Mouse (Mus musculus): ENCODE data around the gene Phactr3. TPM values are rescaled to one million over a fixed set of nuclear protein-coding genes. Genes with fewer than 3 reads are reported as not detected.

Gene Phactr3
- total RNA-seq, 2 experiments from 2014 or later: not detected

DNA sequence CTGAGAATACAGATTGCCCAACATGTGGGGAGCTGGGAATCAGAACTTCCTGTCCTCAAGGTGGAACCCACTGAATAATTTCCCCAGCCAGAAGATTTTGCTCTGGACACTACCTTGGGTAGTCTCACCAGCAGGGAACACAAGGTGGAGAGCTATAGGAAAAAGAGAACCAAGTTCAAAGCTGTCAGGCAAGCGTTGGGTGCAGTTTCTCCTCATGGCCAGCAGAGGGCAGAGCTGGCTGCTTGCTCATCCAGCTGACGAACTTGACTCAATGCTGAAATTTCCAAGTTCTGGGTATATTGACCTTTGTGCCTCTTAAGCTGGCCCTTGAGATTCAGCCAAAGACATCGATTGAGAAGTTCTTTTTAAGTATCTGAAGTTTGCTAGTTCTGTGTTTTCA, 18.7 kb downstream of the Phactr3 start:
- no peak for DNase-seq

GRCm38 (mm10) chr2:178141489-178141922, 22.7 kb downstream of the Phactr3 start:
- no peak for DNase-seq

DNA sequence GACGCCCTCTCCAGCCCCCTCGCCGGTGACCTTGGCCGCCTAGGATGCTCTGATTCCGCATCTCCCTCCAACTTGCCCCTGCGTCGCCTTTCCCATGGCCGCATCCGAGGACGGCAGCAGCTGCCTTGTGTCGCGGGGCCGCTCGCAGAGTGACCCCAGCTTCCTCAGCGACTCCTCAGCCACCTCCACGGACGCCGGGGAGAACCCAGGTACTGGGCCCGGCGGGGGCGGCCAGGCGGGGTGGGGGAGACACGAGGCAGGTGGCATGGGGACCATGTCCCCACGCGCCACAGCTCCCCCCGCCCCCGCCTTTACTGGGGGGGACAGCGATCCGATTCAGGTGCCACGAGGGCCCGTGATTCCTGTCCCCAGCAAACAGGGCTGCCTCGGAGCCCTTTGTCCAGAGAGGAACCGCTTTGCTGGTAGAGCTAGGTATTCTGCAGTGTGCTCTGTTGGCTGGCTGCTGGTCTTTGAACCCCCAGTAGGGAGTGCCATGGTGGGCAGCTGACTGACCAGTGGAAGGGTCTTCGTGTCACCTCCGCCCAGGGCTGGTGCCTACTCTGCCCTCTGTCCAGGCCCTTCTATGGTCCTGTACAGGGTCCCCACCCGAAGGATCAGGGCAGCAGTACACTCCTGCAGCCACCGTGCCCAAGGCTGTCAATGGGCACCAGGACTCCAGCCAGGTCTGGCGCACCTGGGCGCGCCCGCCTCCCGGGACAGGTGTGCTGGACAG, 23.7 kb downstream of the Phactr3 start:
- DNase-seq: no peak

DNA sequence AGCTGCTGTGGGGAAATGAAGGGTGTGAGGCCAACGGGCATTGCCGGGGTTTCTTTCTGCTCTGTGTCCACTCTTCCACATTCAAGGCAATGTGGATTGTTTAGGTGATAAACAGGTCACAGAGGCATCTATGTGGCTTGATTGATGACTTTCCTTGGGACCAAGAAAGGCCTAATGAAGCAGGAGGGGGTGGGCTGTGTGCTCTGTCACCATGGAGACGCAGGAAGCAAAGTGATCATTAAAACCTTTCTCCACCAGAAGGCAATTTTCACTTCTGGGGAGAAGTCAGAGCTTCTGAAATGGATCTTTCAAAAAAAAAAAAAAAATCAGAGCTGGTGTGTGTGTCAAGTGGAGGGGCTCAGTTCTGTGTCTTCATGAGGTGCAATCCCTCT, 24.2 kb downstream of the Phactr3 start:
- no peak for DNase-seq

DNA sequence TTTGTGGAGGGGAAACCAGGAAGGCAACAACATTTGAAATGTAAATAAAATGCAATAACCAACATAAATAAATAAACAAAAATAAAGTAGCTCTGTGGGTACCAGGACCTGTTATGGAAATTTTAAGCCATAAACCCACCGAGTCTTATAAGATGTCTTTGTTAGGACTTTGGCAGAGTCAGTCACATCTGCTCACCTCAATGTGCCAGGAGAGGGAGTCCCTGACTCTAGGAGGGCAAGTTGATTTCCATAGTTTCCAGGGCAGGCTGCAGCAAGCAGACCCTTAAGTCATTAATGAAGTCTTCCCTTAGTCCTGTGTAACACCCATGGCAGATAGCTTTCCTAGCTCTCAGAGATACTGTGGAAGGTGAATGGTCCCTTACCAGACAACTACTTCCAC, 25.1 kb downstream of the Phactr3 start:
- DNase-seq: no peak

DNA sequence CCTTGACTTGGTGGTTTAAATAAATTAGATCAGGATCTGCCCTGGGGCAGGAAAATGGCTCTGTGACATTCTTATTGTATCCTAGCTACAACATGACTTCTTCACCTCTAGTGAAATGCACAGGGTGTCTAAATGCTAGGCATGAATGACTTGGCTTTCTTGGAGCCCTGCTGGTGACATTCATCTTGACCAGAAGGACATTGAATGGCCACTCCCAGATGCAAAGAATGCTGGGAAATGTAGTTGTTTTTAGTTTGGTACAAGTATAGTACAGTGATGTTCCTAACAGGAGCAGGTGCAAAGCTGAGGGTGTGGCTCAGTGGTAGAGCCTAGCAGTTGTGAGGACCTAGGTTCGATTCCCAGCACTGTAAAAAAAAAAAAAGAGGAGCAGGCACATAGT, 30.5 kb downstream of the Phactr3 start:
- DNase-seq: no peak

DNA sequence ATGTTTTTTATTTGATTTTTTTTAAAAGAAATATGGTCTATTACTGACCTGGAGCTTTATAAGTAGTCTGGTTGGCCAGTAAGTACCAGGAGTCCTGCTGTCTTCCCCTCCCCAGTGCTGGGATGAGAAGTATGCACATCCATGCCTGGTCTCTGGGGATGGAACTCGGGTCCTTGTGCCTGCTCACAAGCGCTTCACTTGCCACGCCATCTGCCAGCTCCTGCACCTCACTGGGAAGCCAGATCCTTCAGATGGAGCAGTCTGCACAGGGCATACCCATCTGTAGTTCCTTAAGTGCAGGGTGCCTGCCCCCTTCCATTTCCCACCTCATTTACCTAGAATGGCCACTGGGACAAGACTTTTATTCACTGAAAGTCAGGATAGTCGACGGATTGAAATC, 31.9 kb downstream of the Phactr3 start:
- no peak for DNase-seq

DNA sequence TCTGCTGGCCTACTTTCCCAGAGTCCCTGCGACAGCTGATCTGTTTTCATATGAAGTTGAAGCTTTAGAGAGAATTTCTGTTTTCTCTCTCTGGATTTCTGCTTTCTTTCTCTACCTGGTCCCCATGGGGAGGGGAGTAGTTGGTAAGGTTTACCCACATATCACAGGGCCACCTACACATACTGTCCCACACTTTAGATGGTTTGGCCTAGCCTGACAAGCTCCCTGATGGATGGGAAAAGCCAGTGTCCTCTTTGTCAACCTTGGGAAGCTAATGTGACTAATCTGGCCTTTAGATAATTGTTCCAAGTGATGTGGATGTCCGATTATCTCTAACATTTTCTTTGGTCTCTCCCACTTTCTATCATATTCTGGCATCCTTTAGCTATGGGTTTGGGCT, 34.8 kb downstream of the Phactr3 start:
- DNase-seq: no peak

DNA sequence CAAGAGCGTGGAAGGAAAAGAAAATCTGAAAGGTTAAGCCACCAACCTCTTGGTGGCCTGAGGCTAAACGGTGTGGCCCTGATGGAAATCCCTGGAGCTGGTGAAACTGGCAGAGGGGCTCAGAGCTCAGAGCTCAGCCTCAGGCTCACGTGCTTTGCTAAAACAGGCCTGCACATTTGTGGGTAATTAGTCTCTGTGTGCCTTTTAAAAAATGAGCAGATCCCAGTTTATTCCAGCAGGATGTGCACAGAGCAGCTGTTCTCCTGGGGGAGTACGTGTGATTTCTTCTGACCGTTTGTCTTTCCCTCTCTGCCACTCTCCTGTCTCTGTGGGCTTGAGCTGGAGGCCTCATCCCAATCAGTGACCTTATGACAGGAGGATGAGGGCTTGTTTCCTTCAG, 35.4 kb downstream of the Phactr3 start:
- DNase-seq: no peak

DNA sequence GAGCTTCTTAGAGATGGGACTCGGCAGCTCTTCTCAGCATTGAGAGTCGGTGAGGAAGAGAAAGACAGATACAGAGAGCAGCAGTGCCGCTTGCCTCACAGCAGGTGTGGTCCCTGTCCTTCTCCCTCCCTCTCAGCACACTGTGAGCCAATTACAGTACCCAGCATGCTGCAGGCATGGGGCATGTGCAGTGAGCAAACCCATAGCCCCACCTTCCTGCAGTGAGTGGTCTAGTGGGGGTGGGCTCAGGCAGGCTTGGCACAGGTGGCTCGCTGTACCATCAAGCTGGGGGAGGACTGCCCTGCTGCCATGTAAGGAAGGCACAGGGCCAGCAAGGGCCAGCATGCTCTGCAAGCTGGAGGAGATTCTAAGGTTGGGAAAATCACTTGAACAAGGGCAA, 35.8 kb downstream of the Phactr3 start:
- DNase-seq: no peak

GRCm38 (mm10) chr2:178155176-178155916, 36.6 kb downstream of the Phactr3 start:
- no peak for DNase-seq

DNA sequence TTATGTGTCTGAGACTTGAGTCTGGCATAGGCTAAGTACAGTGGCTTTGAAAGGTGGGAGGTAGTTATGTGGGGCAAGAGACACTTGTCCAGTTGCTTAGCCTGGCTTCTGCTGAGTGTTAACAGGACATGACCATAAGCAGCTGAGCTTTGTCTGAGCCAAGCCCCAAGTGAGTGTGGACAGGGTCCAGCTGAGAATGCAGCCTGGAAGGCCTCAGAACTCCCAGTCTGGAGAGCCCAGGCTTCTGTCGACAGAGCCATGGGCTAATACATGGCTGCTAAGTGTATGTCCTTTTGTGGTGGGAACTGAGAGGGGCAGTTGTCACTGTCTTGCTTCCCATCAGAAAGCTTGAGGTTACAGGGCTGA, 37.1 kb downstream of the Phactr3 start:
- DNase-seq: no peak

DNA sequence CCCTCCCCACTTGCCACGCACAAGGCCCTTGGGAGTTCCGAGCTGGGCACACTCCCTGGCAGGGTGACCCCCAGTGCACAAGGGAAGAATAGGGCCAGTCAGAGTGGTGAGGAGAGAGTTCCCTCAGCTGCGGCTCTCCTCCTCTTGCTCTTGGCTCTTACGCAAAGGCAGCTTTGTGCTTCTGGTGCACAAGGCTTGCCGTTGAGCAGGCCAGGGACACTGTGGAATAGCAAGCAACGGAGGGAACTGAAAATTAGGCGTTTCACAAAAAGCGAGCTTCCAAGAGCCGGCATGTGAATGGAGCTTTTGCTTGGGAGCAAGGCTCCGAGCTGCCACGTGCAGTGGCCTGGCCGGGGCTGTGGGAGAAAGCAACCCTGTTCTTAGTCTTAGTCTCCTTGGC, 40.2 kb downstream of the Phactr3 start:
- no peak for DNase-seq

DNA sequence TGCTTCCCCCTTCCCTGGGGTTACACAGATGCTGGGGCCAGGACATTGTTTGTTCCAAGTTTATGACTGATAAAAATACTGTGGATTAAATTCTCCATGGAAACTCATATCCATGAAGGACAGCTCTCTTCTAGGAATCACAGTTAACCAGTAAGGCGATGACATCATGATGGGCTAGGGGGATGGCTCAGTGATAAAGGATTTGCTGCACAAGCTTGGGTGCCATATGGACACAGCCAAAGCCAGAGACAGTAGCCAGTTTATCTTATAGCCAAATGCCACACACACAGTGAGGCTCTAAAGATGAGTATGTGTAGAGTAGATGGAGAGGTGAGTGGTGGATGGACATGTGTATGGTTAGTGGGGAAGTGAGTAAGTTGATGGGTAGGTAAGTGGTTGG, 45.2 kb downstream of the Phactr3 start:
- no peak for DNase-seq

GRCm38 (mm10) chr2:178165943-178166342, 47.2 kb downstream of the Phactr3 start:
- DNase-seq: no peak

DNA sequence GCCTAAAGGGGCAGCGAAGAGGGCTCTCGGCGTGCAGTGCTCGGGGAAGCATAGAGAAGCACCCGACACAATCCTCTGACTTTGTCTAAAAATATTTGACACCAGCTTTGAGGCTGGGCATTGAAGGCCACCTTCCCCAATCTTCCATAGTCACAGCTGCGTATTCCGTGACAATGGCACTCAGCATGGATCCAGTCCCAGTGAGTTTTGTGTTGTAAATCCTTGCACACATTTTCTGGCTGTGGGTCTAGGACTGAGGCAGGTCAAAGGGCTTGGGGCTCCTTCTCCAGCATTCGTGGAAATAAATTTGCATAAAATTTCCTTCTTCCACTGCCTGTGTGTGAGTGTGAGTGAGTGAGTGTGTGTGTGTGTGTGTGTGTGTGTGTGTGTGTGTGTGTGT, 51.2 kb downstream of the Phactr3 start:
- DNase-seq: no peak

- DNase-seq: no peak
These were observed 55.2 kb downstream of the Phactr3 start for GRCm38 (mm10) chr2:178173951-178174350.

- no peak for DNase-seq
These were observed 56.6 kb downstream of the Phactr3 start for GRCm38 (mm10) chr2:178175286-178175931.

GRCm38 (mm10) chr2:178184251-178184650, 65.5 kb downstream of the Phactr3 start:
- DNase-seq: no peak

DNA sequence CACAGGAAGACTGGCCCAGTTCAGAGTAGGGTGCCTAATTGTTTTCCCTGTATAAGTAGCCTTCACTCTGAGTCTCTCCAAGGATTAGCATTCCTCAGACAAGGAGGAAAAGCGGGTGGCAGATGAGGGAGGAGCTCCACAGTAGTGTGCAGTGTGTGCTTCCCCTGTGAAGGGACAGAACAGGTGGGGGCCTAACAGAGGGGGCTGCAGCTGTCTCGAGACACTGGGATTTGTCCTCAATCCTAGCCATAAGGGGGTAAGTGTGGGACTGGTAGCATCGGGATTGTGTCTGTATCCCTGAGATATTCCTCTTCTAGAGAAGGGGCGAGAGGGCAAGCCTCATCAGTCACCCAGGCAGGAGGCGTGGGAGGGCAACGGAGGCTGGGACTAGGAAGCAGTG, 66.1 kb downstream of the Phactr3 start:
- no peak for DNase-seq

DNA sequence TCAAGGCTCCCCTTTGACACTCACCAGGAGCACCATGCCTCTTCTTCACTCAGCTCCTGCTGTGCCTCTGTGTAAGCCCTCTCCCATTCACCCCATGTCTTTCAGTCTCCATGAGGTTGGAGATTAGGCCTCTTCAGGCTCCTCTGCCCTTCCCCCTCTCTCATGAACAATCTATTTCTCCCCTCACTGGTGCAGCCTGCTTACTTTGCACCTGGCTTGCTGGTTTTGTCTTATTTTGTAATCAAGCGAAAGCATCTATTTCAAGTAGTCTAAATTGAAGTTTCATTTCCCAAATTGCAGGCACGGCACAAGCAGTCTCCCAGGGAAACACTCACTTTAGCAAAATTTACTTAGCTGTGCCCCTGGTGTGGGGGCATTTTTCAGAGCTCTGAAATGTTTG, 70.2 kb downstream of the Phactr3 start:
- DNase-seq: no peak

- DNase-seq: no peak
These were observed 74.1 kb downstream of the Phactr3 start for GRCm38 (mm10) chr2:178192881-178193280.

GRCm38 (mm10) chr2:178193445-178193844, 74.7 kb downstream of the Phactr3 start:
- DNase-seq: no peak

GRCm38 (mm10) chr2:178194908-178195307, 76.1 kb downstream of the Phactr3 start:
- no peak for DNase-seq
